Mouse (Mus musculus) thymus, adult 2 months (tissue): ENCODE measurements around the gene Mepe.

Experiments used
- CTCF ChIP-seq: fragments of 200-500 bp; IDR thresholded peaks from 2 replicates; pipeline ENCODE4 v1.5.1; 2012; ENCODE audit warnings: mild to moderate bottlenecking, control low read depth, low read length, moderate library complexity, borderline replicate concordance; ENCODE audit not compliant: control insufficient read depth, poor library complexity, insufficient read depth; ENCODE audit errors: extremely low read depth
- POLR2A ChIP-seq: fragments of 200-500 bp; IDR thresholded peaks from 2 replicates; pipeline ENCODE4 v1.6.1; 2012; ENCODE audit warnings: mild to moderate bottlenecking, low read length, control low read depth, moderate library complexity; ENCODE audit not compliant: control insufficient read depth, poor library complexity, insufficient read depth; ENCODE audit errors: extremely low read depth

- no peak for TF ChIP-seq CTCF
- TF ChIP-seq POLR2A: no peak
Measured at GRCm38 (mm10) chr5:104380574-104380973, 55.4 kb downstream of the Mepe start.
